Mouse (Mus musculus) embryonic facial prominence, embryonic 11.5 days (tissue): ENCODE measurements around the gene Bad. TPM values are rescaled to one million over a fixed set of nuclear protein-coding genes. Genes with fewer than 3 reads are reported as not detected.
"Not testable (repeated sequence)": the region's sequence is repeated elsewhere in the genome, so short reads cannot be mapped to it uniquely, and the experiment has no call there.

Experiments used
- ATAC-seq: fragments of 200-750 bp; cut with Nextera tagmentation; replicated peaks from 2 replicates; pipeline ENCODE4 v1.8.0; 2017; ENCODE audit warnings: low read depth; ENCODE audit not compliant: insufficient number of reproducible peaks, low FRiP score, low TSS enrichment
- DNase-seq: peaks from one replicate; pipeline ENCODE4 v3.0.0-alpha.2; 2015; ENCODE audit warnings: low spot score
- H3K27ac ChIP-seq: fragments of 300-500 bp; sonication (generic); replicated peaks from 2 replicates; pipeline ENCODE4 v1.5.1; 2014; ENCODE audit warnings: mild to moderate bottlenecking, low read depth, low read length, control low read depth
- H3K27me3 ChIP-seq: fragments of 300-500 bp; sonication (generic); 2 replicates; pipeline ENCODE4 v1.6.1; 2014; ENCODE audit warnings: mild to moderate bottlenecking, low read length, moderate library complexity, mixed read lengths; ENCODE audit not compliant: control insufficient read depth, insufficient read depth
- H3K36me3 ChIP-seq: fragments of 300-500 bp; sonication (generic); replicated peaks from 2 replicates; pipeline ENCODE4 v1.6.1; 2014; ENCODE audit warnings: low read depth, mild to moderate bottlenecking, low read length, moderate library complexity, mixed read lengths; ENCODE audit not compliant: control insufficient read depth, insufficient read depth
- H3K4me1 ChIP-seq: fragments of 300-500 bp; sonication (generic); 2 replicates; pipeline ENCODE4 v1.6.1; 2014; ENCODE audit warnings: low read length, mixed read lengths; ENCODE audit not compliant: control insufficient read depth, insufficient read depth
- H3K4me2 ChIP-seq: fragments of 300-500 bp; sonication (generic); 2 replicates; pipeline ENCODE4 v1.6.1; 2014; ENCODE audit warnings: low read depth, mild to moderate bottlenecking, control low read depth, low read length, moderate library complexity
- H3K4me3 ChIP-seq: fragments of 300-500 bp; sonication (generic); 2 replicates; pipeline ENCODE4 v1.5.1; 2014; ENCODE audit warnings: low read depth, low read length, control low read depth
- H3K9ac ChIP-seq: fragments of 300-500 bp; sonication (generic); replicated peaks from 2 replicates; pipeline ENCODE4 v1.6.1; 2014; ENCODE audit warnings: mild to moderate bottlenecking, control low read depth, low read length
- H3K9me3 ChIP-seq: fragments of 300-500 bp; sonication (generic); replicated peaks from 2 replicates; pipeline ENCODE4 v1.6.1; 2016; ENCODE audit warnings: mild to moderate bottlenecking, low read length, inconsistent platforms, mixed read lengths; ENCODE audit not compliant: control insufficient read depth
- WGBS: fragments of 180-500 bp; shearing (Covaris S2); extraction: QIAGEN DNeasy Blood & Tissue Kit; methylation state at CpG from one replicate; pipeline ENCODE4 v1.1.7; 2014; 5-methylcytosine and 5-hydroxymethylcytosine counted together
- polyA plus RNA-seq: library from polyadenylated mRNA; unstranded; fragments of >200 nt; fragmentation: Nextera tagmentation; extraction: Ambion mirVana; gene quantifications from 2 replicates; pipeline ENCODE4 v1.2.1, GENCODE M21; 2014

Gene Bad
- polyA plus RNA-seq, 1 experiment from 2014 or later, result 60.7 TPM

DNA sequence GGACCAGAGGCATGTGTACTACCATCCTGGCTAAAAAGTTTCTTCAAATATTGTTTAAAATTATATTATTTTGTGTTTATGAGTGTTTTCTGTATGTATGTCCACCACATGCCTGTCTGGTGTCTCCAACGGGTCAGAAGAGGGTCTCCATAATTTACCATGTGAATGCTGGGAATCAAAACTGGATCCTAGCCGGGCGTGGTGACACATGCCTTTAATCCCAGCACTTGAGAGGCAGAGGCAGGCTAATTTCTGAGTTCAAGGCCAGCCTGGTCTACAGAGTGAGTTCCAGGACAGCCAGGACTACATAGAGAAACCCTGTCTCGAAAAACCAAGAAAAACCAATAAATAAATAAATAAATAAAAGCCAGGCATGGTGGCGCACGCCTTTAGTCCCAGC lies 49.5 kb downstream of the Bad start:
- H3K9me3 ChIP-seq, ATAC-seq, H3K4me3 ChIP-seq, H3K4me1 ChIP-seq, H3K27me3 ChIP-seq, H3K9ac ChIP-seq, DNase-seq, H3K27ac ChIP-seq, H3K4me2 ChIP-seq, H3K36me3 ChIP-seq: not testable (repeated sequence)
- WGBS, result 93% methylated on average over 6 of the region's 6 CpGs

DNA sequence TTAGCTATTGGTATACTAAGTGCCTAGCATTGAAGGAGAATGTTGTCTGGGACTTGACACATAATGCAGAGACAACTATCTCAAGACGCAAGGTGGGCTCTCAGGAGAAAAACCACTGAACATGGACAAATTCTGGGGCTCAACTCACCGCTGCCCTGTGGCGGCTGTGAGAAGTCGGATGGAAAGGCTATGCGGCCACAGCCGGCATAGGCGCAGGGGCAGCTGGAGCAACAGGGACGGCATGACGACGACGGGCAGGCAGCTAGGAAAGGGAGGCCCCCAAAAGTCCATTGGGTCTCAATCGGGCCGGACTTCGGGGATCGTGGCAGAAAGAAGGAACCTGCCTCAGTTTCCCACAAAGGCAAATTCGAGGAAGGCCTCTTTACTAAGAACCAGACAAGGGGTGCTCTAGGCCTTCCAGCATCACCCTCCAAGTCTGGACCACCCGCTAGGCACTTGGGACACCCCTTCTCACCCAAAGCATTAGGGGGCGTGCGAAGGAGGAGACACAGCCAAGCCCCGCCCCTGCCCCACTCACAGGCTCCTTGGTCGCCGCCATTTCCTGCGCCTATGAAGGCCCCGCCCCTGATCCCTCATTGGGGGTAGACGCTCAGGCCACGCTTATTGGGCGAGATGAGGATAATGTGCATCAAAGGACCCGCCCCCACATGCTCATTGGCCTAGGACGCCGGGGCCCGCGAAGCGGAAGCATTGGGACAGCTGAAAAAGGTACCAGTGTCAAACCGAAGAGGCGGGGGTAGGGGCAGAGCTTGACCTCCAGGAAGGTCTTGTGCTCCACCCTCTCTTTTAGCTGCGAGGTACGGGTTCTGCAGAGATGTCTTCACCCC lies 50.6 kb downstream of the Bad start, which contains the start of gene Dnajc4:
Gene Dnajc4 (minus strand): TSS at position 562 of the 848 bp plus-strand sequence.
- 0 out of 2 replicates have a peak within 1 kb of the TSS, but pooled peaks have one; percentile 47 for H3K27ac ChIP-seq
- H3K4me1 ChIP-seq, result peaks cover 12% of the 10 kb centered on the region
- peak; percentile 86 for ATAC-seq

DNA sequence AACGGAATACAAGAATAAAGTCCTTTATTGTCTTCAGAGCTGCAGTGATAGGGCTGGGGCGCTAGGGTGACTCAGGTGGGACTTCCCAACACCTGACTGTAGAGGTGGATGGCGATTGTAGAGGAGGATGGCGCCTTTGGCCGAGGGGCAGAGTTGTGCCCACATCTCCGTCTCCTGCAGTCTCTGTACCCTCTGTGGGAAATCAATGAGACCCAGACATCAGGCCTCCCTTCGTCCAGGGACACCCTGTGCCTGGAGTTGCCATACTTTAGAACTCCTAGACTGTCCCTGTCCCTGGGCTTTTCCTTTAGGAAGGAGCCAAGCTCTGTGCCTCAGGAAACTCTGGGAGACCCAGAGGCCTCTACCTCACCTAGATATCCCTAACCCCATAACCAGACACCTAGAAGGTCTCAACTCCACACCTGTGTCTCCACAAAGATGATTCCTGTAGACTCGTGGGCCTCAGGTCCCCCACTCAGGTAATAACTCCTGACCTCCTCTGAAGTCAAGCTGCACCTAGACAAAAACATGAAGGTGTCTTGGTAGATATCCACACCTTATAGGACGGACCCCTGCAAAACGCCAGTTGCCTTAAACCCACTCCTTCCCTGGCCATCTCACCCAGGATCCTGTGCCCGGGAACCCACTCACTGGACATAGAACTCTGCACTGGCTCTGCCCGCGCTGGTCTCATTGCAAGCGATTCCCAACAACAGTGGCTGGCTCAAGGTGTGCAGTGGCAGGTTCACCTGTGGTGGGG lies 51.5 kb downstream of the Bad start:
- H3K27ac ChIP-seq, result 0 out of 2 replicates have a peak overlapping the region, but pooled peaks have one; percentile 47
- ATAC-seq (no peak), DNase-seq (no peak)
- peak overlapping the region; percentile 67 for H3K4me2 ChIP-seq
- WGBS, result 59% methylated on average over 14 of the region's 14 CpGs
- peaks cover 12% of the 10 kb centered on the region for H3K4me1 ChIP-seq
- no peaks in the 10 kb centered on the region for H3K27me3 ChIP-seq
- peak overlapping the region; percentile 59 for H3K9ac ChIP-seq
- H3K4me3 ChIP-seq, result peak overlapping the region; percentile 37
- H3K36me3 ChIP-seq, result no peaks in the 10 kb centered on the region; the same call in 1 of the 2 replicates
- H3K9me3 ChIP-seq, result no peaks in the 10 kb centered on the region

More for the DNA sequence above, 50.6 kb downstream of the Bad start, which contains the start of gene Dnajc4:
- DNase-seq, result peak; percentile 99
- H3K4me2 ChIP-seq, result peak within 1 kb of the TSS; percentile 67
- peak within 1 kb of the TSS; percentile 37 for H3K4me3 ChIP-seq
- peak within 1 kb of the TSS; percentile 63 for H3K9ac ChIP-seq
- no peaks in the 10 kb centered on the region for H3K27me3 ChIP-seq
- 2% methylated on average over 37 of the region's 37 CpGs for WGBS
- H3K9me3 ChIP-seq, result no peaks in the 10 kb centered on the region
- H3K36me3 ChIP-seq, result no peaks in the 10 kb centered on the region

DNA sequence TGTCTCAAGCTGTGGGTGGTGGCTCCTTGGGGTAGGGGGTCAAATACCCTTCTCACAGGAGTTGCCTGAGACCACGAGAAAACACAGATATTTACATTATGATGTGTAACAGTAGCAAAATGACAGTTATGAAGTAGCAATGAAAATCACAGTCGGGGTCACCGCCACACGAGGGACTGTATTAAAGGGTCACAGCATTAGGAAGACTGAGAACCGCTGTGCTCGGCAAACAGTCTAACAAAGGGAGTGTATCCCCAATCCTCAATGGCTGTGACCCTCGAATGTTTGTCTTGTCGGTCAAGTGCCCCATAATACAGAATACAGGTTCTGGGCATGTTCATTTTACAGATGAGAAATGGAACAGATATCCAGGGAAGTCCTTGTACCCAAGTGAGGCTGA lies 52.3 kb downstream of the Bad start:
- Histone ChIP-seq H3K36me3 (peaks cover 1% of the 10 kb centered on the region), H3K4me2 (no peak overlapping the region), H3K9me3 (no peaks in the 10 kb centered on the region), H3K27ac (no peak overlapping the region), H3K9ac (no peak overlapping the region), H3K4me1 (peaks cover 12% of the 10 kb centered on the region), H3K27me3 (no peaks in the 10 kb centered on the region), H3K4me3 (no peak overlapping the region)
- no peak for ATAC-seq
- DNase-seq, result no peak
- 92% methylated on average over 8 of the region's 8 CpGs for WGBS

DNA sequence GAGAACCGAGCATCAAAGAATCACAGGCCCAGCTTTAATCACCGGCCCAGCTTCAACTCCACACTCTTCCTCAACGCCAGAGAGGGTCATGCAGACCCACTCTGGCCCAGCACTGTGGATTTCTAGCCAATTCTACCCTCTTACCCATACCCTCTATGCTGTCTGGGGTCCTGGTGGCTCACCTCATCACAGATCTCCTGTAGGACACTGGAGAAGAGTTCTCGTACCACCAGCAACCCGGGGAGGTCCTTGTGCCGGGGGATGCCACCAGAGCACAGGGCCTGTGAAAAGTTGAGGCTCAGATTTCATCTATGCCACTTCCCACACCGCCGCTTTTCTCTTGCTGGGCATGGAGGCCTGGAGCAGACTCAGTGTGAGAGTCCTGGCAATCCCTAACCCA lies 52.8 kb downstream of the Bad start:
- peak overlapping the region; percentile 13 for H3K9ac ChIP-seq
- WGBS, result 86% methylated on average over 8 of the region's 8 CpGs
- peaks cover 12% of the 10 kb centered on the region for H3K4me1 ChIP-seq
- no peak for ATAC-seq
- no peak overlapping the region for H3K27ac ChIP-seq
- DNase-seq, result no peak
- no peaks in the 10 kb centered on the region for H3K27me3 ChIP-seq
- no peak overlapping the region for H3K4me3 ChIP-seq
- H3K9me3 ChIP-seq, result no peaks in the 10 kb centered on the region
- H3K4me2 ChIP-seq, result no peak overlapping the region
- H3K36me3 ChIP-seq, result peaks cover 3% of the 10 kb centered on the region

DNA sequence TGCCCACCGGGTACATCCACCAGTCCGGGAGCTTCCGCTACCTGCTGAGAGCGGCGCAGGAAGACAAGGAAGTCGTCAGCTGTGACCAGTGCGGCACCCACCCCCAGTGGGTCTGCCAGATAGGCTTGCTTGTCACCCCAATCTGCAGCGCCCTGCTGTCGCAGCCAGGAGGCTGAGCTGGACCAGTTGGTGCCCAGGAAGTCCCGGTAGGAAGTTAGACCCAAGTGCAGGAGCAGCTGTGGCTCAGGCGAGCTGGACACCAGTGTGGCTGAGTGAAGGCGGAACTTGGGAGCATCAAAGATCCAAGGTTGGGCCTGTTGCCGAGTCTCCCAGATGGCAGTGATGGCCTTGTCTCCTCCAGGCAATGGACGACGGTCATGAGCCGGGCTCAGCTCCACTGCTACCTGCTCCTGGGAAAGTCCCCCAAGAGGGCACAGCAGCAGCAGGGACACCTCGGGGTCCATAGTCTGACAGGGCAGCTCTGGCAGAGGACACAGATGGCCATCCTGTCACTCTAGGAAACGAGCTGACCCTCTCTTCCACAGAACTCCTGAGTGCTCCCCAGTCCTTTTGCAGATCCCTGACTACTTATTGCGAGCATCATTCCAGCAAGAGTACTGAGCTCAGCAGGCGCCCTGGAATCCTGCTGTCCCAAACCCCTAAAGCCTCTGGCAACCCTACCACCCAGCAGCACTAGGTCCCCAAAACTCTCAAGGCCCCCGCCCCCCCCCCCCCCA lies 53.8 kb downstream of the Bad start:
- DNase-seq (no peak), ATAC-seq (peak; percentile 12; the same call in 1 of the 2 replicates)
- H3K27ac ChIP-seq, result no peak overlapping the region
- 51% methylated on average over 20 of the region's 21 CpGs for WGBS
- H3K9ac ChIP-seq, result peak overlapping the region; percentile 50
- H3K4me3 ChIP-seq, result peak overlapping the region; percentile 51
- peaks cover 12% of the 10 kb centered on the region for H3K4me1 ChIP-seq
- H3K4me2 ChIP-seq, result peak overlapping the region; percentile 87
- H3K9me3 ChIP-seq, result no peaks in the 10 kb centered on the region
- no peaks in the 10 kb centered on the region for H3K27me3 ChIP-seq
- peaks cover 3% of the 10 kb centered on the region for H3K36me3 ChIP-seq

DNA sequence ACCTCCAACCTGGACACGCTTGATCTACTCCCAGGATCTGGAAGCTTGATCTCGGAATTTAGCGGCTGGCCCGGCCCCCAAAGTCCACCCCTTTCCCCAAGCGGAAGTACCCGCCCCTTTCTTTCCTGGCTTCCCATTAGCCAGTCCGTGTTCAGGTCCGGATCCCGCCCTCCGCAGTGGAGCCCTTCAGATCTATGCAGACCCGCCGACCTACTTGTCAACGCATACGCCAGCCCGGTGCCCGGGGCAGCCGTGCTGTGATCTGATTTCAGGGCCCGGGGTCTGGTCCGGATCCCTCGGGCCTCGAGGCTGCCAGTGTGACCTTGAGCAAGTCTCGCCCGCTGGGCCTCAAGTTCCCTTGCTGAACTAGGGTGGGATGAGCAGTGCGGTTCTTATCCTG lies 54.3 kb downstream of the Bad start, which contains the start of the genes Nudt22 and Trpt1:
Gene Nudt22 (minus strand): TSS at position 112 of the 400 bp plus-strand sequence.
Gene Trpt1 (plus strand): TSS at position 126 of the 400 bp plus-strand sequence.
- Histone ChIP-seq H3K4me3 (peak within 1 kb of the TSS; percentile 51), H3K27ac (no peak within 1 kb of the TSS; the same call in 1 of the 2 replicates)
- WGBS, result under 1% methylated on average over 24 of the region's 24 CpGs

More for the DNA sequence above, 54.3 kb downstream of the Bad start, which contains the start of the genes Nudt22 and Trpt1:
- H3K27me3 ChIP-seq, result no peaks in the 10 kb centered on the region
- peak within 1 kb of the TSS; percentile 66 for H3K9ac ChIP-seq
- ATAC-seq (peak; percentile 88), DNase-seq (peak; percentile 95)
- H3K9me3 ChIP-seq, result no peaks in the 10 kb centered on the region
- H3K4me2 ChIP-seq, result peak within 1 kb of the TSS; percentile 87
- H3K36me3 ChIP-seq, result peaks cover 3% of the 10 kb centered on the region
- peaks cover 12% of the 10 kb centered on the region for H3K4me1 ChIP-seq
